Mouse (Mus musculus) adrenal gland, postnatal 36 days (tissue): Measurements from ENCODE around the gene Smim17. TPM values are rescaled to one million over a fixed set of nuclear protein-coding genes. Genes with fewer than 3 reads are reported as not detected.
"Not testable (repeated sequence)": the region's sequence is repeated elsewhere in the genome, so short reads cannot be mapped to it uniquely, and the experiment has no call there.

Experiments used
- DNase-seq, 2 experiments: peaks; one replicate each; pipeline ENCODE4 v3.0.0; 2021; ENCODE audit warnings: mixed read lengths in 1 of 2
- long read RNA-seq, 2 experiments: library from polyadenylated mRNA; stranded (forward); transcript quantifications; one replicate each; pipeline ENCODE4 v2.0.0; 2021; ENCODE audit warnings: borderline sequencing depth in 2 of 2
- total RNA-seq, 2 experiments: library from RNA; stranded (reverse); gene quantifications; 2 replicates each; pipeline ENCODE4 v1.2.3; 2021

The Smim17 gene
- under 1 TPM; 0.13 to 0.66 TPM for total RNA-seq
- long read RNA-seq, experiment 1 = 0 reads
- long read RNA-seq, experiment 2 = 0 reads

- DNase-seq = peak; percentile 60 to 71
Observed at GRCm38 (mm10) chr7:6397996-6398975, at the start of gene Smim17. Gene Smim17 (plus strand): TSS chr7:6398715.

GRCm38 (mm10) chr7:6358121-6358520, 40.4 kb upstream of the Smim17 start:
- DNase-seq = no peak

- peak in 1 of 2 experiments; percentile 14 for DNase-seq
Observed at GRCm38 (mm10) chr7:6358937-6359590, 39.5 kb upstream of the Smim17 start.

GRCm38 (mm10) chr7:6360477-6361060, 37.9 kb upstream of the Smim17 start:
- DNase-seq = no peak

GRCm38 (mm10) chr7:6361756-6362155, 36.8 kb upstream of the Smim17 start:
- DNase-seq = no peak

GRCm38 (mm10) chr7:6362268-6363046, 36.1 kb upstream of the Smim17 start:
- DNase-seq = peak; percentile 99

GRCm38 (mm10) chr7:6363047-6363488, 35.4 kb upstream of the Smim17 start, which contains the start of gene Zfp78:
Gene Zfp78 (plus strand): TSS chr7:6363280.
- peak; percentile 89 to 90 for DNase-seq

- DNase-seq = no peak
Observed at GRCm38 (mm10) chr7:6364761-6365160, 33.8 kb upstream of the Smim17 start.

GRCm38 (mm10) chr7:6367185-6367584, 31.3 kb upstream of the Smim17 start:
- DNase-seq = no peak

GRCm38 (mm10) chr7:6368146-6368545, 30.4 kb upstream of the Smim17 start:
- DNase-seq = not testable (repeated sequence)

GRCm38 (mm10) chr7:6369460-6369859, 29.1 kb upstream of the Smim17 start:
- DNase-seq = no peak

GRCm38 (mm10) chr7:6372993-6373392, 25.5 kb upstream of the Smim17 start:
- DNase-seq = no peak

GRCm38 (mm10) chr7:6378441-6378840, 20.1 kb upstream of the Smim17 start:
- DNase-seq = no peak

GRCm38 (mm10) chr7:6381431-6381830, 17.1 kb upstream of the Smim17 start:
- no peak for DNase-seq

GRCm38 (mm10) chr7:6383044-6383455, 15.5 kb upstream of the Smim17 start, which contains the start of gene Zfp28:
Gene Zfp28 (plus strand): TSS chr7:6383295.
- peak; percentile 96 for DNase-seq

- DNase-seq = no peak
Observed at GRCm38 (mm10) chr7:6384011-6384410, 14.5 kb upstream of the Smim17 start.

- peak in 1 of 2 experiments; percentile 8 for DNase-seq
Observed at GRCm38 (mm10) chr7:6386995-6387394, 11.5 kb upstream of the Smim17 start.

GRCm38 (mm10) chr7:6388971-6389370, 9.5 kb upstream of the Smim17 start:
- no peak for DNase-seq

GRCm38 (mm10) chr7:6389449-6389848, 9.1 kb upstream of the Smim17 start:
- DNase-seq = no peak

GRCm38 (mm10) chr7:6410043-6410442, 11.5 kb downstream of the Smim17 start, which contains the start of gene Gm20715:
Gene Gm20715 (plus strand): TSS chr7:6410277.
- DNase-seq = peak; percentile 95 to 96
